Mouse (Mus musculus): Measurements from ENCODE around the gene Grn.

The Grn gene

DNA sequence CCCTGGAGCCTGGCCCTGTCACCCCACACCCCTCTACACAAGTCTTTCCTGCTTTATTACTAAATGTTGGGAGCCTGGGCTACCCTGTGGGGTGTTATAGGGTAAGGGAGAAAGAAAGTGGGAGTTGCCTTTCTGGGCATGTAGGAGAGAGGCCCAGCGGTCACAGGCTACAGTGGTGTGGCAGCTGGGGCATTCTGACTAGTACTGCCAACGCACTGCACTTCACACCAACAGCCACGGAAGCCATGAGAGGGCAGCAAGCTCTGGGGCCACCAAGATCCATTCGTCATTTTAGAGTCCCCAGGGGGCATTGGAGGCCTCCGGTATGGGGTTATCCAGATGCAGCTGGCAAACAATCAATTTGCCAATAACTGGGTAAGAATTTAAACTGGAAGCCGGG is 12.0 kb downstream of the Grn start:
- no peak for DNase-seq (ENCODE audit: low spot score)

DNA sequence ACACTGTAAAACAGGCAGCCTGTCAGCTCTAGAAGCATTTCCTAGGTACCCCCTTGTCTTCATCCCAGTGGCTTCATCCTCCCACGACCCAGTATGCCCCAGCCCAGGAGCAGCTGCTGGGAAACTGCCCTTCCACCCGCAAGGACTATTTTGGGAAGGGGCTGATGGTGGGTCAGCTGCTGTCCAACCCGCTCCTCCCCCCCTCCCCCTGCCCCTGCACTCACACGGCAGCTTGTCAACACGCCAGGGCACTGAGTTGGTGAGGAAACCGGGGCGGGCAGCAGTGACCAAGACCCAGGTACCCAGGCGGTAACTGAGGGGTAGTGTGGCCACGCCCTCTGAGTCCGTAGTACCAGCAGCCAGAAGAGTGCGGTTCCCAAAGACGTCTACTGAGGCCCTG is 13.6 kb downstream of the Grn start:
- DNase-seq (ENCODE audit: low spot score), result no peak

DNA sequence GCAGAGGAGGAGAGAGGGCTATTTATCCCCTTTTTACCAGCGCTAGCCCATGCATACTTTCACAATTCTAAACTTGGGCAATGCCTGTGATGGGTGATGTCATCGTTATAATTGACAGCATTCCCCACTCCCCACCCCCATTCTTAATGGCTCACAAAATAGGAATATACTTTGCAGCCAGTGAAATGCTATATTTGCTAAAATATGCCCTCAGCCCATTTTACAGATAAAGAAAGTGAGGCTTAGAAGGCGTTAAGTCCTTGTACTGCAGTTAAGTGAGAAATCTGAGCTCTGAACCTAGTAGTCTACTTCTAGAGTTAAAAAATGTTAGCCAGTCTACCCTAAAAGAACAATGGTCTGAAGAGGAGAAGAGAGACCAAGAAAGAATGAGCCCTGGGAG is 14.2 kb downstream of the Grn start:
- no peak for DNase-seq (ENCODE audit: low spot score)

DNA sequence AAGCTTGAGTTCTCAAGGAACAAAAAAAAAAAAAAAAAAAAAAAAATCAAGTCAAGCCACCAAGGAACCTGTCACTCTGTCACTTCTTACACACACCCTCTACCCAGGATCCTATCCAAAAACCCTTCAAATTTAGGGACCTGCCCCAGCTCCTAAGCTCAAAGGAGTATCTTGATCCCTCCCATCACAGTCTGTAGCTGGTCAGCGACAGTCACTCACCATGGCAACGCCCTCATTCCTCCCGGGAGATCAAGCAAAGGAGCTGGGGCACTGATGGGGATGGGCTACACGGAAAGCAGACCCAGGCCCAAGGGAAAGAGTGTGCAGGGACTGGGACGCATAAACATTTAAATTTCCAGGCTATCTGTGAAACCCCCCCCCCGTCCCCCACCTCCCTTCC is 14.7 kb downstream of the Grn start:
- no peak for DNase-seq (ENCODE audit: low spot score)

DNA sequence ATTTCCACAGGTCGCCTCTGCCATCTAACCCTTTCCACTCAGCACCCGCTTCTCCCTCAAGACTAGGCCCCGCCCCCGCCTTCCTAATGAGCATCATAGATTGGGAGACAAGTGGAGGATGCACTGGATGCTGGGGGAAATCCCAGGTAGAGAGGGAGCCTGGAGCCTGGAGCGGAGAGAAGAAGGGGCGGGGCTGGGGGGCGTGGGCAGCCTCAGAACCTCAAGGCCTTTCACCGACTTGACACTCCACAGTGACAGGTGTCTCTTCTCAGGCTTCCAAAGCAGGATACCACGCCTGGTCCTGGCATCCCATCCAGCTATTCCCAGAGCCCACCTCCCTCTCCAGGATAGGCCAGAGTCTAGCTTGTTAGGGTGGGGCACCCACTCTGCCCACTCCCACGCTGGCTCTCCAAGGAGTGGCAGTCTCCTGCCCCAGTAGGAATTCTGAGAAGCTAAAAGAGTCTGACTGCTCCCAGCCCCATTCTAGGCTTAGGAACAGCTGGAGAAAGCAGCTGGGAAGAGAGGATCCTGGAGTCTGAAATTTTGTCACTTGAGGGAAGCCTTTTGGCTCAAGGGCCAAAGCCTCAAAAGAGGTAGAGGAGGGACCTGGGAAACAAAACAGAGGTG is 15.3 kb downstream of the Grn start:
- DNase-seq (ENCODE audit: low spot score), result no peak

DNA sequence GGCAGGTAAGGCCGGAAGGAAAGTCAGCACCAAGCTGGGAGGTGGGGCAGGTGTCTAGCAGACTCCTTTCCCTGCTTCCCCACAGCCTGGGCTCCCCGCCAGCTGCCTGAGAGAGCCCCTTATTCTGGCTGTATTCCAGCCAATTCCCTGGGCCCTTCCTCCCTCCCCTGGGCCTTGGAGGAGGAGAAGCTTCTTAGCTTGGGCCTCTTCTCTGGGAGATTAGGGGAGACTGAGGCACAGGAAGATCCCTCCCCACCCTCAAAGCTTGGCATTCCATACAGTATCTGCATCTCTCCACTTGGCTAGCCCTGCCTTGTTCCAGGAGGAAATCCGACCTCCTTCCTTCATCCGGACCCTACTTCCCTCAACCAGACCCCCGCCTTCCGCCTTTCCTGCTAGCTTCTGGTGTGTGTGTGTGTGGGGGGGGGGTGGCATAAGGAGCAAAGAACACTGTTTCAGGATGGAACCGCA is 15.8 kb downstream of the Grn start:
- DNase-seq (ENCODE audit: low spot score), result no peak

DNA sequence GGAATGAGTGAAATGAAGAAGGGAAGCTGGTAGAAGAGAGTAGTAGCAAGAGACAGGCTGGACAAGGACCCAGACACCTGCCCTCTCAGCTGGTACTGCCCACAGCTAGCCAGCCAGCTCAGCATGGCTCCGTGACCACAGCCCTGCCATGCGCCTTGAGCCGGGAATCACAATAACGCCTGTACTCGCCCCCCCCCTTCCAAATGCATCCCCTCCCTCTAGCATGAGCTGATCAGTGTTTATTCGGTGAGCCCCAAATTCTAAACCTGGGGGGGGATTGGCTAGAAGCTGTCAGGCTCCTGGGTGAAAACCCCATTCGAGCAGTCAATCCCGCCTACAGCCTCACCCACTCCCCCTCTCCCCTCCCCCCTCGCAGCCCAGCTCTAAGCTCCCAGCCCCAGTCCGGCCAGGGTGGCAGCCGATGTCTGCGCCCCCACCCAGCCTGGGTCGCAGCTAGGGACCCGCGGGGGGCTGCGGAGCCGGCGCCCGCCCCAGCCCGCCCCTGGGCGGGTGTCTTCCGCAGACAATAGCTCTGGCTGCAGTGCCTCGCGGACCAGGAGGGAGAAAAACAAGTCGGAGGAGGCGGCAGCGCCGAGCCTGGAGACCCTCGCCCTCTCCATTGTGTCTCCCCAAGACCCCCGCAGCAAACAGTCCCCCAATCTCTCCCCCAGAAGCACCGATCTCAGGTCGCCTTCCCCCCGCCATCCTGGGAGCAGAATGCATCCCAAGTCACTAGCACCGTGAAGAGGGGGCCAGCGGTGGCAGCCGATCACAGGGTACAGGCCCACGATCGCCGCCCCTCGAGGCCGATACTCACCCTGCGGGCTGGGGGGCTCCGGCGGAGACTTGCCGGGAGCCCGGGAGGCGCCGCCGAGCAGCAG is 16.7 kb downstream of the Grn start:
- DNase-seq (ENCODE audit: low spot score), result no peak

DNA sequence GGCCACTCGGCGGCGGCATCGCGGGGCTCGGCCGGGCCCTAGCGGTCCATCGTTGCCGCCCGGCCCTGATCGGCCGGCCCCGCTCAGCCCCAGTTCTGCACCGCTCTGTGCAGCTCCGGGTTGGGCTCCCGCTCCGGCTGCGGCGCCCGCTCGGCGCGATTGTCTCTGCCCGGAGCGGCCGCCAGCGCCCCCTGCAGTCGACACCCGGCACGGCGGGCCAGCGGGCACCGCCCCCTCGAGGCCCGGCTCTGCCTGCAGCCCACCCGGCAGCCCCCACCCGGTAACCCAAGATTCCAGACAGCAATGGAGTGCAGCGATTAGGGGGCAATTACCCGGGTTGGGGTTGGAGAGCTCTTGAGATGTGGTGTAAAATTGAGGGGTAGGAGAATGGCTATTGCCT is 17.4 kb downstream of the Grn start, which contains the start of gene Fam171a2:
Gene Fam171a2, minus strand, starts transcription at position 186 of the 400 bp plus-strand sequence.
- no peak for DNase-seq (ENCODE audit: low spot score)

DNA sequence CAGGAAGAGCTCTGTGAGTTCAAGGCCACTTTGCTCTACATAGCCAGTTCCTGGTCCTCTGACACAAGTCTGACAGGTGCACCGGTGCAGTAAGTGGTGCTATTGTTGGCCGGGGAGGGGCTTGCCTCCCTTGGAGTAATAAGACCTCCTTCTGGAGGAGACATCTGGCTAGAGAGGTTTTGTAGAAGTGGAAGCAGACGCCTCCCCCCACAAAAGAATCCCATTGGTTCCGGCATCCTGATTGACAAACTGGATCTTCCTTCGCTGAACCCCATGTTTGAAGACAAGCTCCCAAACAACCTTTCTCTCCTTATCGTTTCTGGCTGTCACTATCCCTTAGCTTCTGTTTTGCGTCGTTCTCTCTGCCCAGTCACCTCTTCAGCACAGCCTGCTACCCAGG is 18.2 kb downstream of the Grn start:
- no peak for DNase-seq (ENCODE audit: low spot score)

DNA sequence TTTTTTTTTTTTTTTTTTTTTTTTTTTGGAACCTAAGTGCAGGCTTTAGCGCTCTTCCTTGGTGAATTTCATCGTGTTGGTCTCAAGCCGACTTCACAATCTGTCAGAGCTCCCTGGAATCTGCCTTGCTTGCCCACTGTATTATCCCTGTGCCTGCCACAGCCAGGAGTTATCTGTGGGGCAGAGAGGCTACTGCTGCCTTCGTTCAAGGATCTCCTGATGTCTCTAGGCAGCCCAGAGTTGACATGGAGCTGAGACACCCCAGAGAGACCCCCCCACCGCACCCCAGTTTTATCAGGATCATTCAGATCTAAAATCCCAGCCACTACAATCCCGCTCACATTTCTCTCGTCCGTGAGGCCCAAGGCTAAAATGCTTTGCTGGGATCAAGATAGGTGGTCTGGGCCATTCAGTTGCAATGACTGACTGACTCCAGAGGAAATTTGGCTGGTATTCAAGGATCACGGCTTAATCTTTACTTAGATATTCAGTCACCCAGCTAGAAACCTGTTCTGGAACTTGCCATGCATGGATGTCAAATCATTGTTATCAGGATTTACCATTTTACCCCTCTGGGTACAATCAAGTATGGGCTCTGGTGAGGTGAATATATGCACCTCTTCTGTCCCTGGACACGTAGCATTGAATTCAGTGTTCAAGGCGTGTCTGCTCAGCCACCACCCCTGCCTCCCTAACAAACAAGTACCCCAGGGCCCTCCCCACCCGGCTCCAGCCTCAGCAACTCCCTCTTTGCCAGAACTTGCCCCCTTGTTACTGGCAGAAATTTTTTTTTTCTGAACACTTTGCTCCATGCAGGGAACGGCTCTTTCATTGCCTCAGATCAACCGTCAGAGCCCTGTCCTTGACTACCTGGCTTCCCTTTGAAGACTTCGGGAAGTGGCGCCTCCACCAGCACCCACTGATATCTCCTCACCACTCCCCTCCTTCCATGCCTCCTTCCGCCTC is 19.2 kb downstream of the Grn start:
- no peak for DNase-seq (ENCODE audit: low spot score)

DNA sequence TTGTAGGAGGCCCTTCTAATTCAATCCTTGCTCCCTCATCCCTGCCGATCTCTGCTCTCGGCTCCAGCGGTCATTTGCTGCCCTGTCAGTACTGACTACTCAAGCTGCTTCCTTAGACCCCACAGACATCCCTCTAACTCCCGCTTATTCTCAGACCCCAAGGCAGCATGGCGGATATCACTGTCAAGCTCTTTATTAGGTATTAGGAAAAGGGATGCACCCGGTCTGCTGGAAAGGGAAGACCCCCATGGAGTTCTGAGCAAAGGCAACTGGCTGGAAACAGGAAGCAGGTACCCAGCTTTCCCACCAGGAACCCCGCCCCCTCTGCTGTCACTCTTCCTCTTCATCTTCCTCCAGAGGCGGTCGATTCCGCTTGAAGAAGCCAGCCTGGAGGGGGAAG is 23.0 kb downstream of the Grn start:
- DNase-seq (ENCODE audit: low spot score), result no peak

DNA sequence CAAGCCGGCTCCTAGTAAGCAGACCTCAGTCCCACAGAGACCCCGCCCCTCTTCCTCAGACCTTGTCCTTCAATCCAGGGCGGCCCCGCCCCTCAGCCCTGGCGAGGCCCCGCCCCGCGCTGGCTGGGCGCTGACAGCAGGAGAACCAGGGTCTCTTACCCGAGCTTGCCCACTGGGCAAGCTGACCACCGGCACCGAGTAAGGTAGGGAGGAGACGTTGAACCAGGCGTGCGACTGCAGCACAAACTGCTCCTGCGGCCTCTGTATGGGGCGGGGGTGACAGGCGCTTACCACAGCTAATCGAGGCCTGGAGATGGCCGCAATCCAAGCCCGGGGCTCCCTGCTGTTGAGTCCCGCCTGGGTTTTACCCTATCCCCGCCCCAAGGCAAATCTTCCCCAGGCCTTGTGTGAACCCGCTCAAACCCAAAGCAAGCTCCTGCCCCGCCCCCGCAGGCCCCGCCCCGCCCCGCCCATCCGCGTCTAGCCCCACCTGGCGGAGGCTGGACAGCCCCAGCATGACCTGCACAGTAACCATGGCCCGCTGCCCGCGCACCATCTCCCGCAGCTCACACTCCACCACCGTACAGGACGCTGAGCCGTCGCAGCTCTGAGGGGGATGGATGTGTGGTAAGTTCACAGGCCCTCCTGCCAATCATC is 25.8 kb downstream of the Grn start:
- DNase-seq (ENCODE audit: low spot score), result peak; percentile 74

DNA sequence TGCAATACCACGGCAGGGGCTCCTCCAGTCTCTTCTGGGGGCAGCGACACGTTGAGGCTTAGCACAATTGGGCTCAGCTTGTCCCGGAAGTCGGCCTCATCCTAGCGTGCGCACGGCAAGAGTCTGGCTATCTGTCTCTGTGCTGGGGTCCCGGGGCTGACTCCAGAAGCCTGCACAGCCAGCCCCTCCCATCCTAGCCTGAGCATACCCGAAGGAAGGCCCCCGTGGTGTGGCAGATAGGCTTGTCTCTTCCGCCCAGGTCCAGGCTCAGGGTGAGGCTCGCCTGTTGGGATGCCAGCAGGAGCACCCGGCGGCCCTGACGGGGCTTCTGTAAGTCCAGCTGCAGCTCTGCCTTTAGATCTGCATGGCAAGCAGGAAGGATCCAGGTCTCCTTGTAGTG is 30.4 kb downstream of the Grn start:
- no peak for DNase-seq (ENCODE audit: low spot score)

DNA sequence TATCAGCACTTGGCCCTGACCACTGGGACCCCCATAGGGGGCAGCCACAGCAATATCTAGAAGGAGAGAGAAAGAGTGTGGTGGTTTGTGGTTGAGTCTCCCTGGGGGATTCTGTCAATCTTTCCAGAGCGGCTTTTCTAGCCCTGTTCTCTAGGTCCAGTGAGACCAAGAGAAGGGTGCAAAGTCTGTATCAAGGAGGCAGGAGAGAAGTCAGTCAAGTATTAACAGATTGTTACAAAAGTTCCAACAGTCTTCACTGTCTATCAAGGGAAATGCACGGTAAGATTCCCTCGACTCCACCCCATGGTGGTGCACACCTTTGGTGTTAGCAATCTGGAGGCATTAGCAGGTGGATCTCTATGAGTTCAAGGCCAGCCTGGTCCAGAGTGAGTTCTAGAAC is 31.6 kb downstream of the Grn start:
- DNase-seq (ENCODE audit: low spot score), result no peak

DNA sequence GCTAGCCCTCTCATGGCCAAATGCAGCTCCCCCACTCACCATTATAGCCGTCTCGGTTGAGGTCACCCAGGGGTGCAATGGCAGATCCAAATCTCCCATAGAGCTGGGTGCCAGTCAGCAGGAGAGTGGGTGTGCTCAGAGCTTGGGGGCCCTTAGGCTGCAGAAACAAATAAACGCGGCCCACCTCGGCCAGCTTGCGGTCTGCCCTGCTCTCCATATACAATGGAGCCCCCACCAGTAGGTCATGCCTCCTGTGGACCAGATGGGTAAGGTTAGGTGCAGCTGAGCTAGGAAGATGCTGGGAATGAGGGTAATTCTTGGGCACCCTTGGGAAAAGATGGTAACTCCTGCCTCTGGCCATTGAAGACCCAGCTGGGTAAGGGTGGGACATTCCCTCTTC is 34.8 kb downstream of the Grn start:
- no peak for DNase-seq (ENCODE audit: low spot score)

DNA sequence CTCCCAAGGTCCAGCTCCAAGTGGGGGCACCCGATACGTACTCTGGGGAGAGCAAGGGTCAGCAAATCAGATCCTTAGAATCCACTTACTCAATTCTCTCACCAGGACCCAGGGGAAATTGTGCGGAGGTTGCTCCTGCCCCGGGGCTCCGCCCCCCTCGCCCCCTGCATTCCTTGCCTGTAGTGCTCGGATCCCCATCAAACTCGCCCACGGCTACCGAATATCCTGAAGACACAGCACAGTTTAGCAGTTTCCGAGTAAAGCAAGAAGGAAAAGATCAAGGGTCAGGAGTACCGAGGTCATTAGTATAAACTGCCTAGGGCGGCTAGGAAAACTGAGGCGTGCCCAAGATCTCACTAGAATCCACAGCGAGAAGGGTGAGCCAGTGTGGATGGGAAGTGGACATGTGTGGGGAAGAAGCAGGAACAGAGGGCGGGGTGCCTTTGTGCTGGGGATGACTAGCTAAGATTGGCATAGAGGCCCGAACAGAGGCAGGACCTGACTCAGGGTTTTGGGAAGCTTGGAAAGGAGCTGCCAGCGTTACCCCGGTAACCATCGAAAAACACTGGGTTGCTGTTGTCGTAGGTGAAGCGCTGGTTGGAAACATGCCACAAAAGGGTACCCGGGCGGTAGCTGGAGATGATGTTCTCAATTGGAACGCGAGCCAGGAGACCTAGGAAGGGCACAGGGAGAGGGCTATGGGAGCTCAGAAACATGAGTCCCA is 35.8 kb downstream of the Grn start:
- peak; percentile 69 for DNase-seq (ENCODE audit: low spot score)

DNA sequence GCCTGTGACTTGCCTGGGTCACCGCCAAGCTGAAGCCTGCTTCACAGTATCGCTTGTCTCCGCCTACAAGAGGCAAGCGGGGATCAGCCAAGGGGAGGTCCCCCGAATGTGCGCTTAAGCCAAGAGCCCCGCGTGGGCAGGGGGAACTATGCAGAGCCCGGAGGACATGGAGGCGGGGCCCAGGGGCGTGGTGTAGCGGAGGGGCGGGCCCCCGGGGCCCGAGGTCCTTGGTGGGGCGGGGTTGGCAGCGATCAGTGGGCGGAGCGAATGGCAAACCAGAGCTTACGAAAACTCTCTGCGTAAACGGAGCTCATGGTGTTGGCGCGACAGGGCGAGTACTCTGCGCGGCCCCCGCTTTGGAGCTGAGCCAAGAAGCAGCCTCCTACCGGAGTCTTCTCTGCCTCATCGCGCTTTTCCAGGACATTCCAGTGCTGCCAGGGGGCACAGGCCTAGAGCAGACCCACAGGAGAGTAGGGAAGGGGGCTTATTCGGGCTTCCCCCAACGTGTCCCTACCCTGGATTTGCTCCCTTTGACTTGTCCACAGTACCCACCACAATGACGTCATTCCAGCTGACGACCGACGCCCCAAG is 37.0 kb downstream of the Grn start:
- DNase-seq (ENCODE audit: low spot score), result peak; percentile 98

DNA sequence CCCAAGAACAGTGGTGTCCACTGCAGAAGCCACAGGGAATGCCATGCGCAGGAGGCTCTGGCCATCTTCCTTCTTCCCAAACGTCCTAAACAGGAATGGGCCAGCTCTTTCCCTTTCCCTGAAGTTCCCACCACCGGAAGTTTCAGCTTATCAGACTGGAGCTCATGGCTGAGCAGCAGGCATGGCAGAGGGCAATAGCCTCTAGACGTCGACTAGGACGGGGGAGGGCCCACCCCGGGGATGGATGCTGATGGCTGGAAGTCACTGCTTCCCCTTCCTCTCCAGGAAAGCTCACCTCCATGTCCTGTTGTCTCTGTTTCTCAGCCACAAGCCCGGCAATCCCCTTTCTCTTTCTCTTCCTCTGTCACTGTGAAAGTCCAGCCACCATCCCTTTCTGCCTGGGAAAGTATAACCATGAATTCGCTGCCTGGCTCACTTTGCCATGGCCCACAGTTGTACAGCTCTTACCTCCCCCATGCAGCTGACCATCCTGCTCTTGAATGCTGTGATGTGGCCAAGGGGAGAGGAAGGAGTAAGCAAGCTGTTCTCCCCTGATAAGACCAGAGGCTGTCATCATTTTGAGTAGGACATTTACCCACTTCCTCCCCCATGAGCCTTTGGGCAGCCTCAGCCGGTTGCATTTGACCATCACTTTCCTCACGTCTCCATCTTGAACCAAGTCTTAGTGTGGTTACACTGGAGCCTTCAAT is 39.7 kb downstream of the Grn start, which contains the start of gene Itga2b:
Gene Itga2b, minus strand, starts transcription at position 475 of the 710 bp plus-strand sequence.
- no peak for DNase-seq (ENCODE audit: low spot score)

DNA sequence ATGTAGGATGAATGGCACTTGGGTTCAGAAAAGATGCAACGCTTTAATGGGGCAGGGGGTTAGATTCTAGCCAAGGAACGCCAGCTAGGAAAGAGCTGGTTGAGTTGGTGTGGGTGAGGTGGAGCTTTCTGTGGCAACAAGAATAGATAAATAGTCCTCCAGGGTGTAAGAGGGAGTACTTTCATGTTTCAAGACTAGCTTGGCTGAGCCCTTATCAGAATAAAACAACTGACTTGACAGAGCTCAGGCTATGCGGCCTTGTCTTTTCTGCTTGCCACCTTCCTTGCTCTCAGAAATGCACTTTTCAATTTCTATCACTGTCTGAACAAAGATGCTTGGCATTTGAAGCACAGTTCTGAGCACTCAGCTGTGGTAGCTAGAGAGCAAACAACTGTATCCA is 44.9 kb downstream of the Grn start:
- no peak for DNase-seq (ENCODE audit: low spot score)

DNA sequence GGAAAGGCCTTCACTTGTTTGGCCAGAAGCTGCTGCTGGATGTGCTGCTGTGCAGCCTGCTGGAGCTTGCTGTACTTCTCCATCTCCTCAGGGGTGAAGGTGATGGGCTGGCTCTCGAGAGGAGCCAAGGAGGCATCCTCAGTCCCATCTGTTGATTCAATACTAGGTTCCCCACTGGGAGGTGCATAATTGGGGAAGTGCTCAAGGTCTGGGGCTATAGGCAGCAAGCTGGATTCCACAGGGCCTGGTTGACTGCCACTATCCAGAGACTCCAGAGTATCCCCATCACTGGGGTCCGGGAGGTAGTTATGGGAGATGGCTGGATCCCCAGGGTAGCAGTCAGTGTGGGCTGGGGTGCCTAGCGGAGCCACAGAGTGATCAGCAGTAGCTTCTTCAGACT is 48.6 kb downstream of the Grn start:
- no peak for DNase-seq (ENCODE audit: low spot score)

All from ovary, adult 18-20 months (tissue).